20 mouse cellular contexts compared by ENCODE assay signal in genomic region chr7:6415442-6415787, GRCm38 (mm10). TPM values are rescaled to one million over a fixed set of nuclear protein-coding genes. Genes with fewer than 3 reads are reported as not detected.
DNase-seq lines count a peak whose midpoint lies in the region; ATAC-seq and TF ChIP-seq lines count a peak whose summit lies in the region.
"Had no signal": no experiment of that assay in that cellular context is flagged by ENCODE, and none has a peak within 500 bp of the region (broad histone marks: within the 10 kb centered on the region; RNA-seq: fewer than 3 reads in every experiment).

No protein-coding gene starts in this region.

- peak overlapping the region; percentile 71 for H3K27ac ChIP-seq in layer of hippocampus, adult 2 months
- H3K27ac ChIP-seq in forebrain, postnatal 0 days (ENCODE audit: low read depth, low read length) = no peak overlapping the region
- H3K27ac ChIP-seq in midbrain, embryonic 11.5 days (ENCODE audit: low read depth, low read length) = no peak overlapping the region
- peak overlapping the region; percentile 28; the same call in 1 of the 2 replicates for H3K27ac ChIP-seq in neural tube, embryonic 15.5 days (replicated peaks)
- H3K27ac ChIP-seq: intestine, embryonic 15.5 days; limb, embryonic 15.5 days; lung, embryonic 15.5 days had no signal

- TF ChIP-seq CTCF in layer of hippocampus, adult 2 months (conservative IDR thresholded peaks at IDR 0.05) = no peak
- TF ChIP-seq CTCF in forebrain, postnatal 0 days (IDR thresholded peaks at IDR 0.05; ENCODE audit: low read depth) = no peak

- peak overlapping the region; percentile 54 for H3K9ac ChIP-seq in forebrain, postnatal 0 days
- no peak overlapping the region for H3K9ac ChIP-seq in midbrain, embryonic 11.5 days (ENCODE audit: low read length)
- peak overlapping the region; percentile 49 for H3K9ac ChIP-seq in neural tube, embryonic 15.5 days (replicated peaks)
- H3K9ac ChIP-seq: intestine, embryonic 15.5 days; limb, embryonic 15.5 days; lung, embryonic 15.5 days had no signal

- DNase-seq in layer of hippocampus, adult 2 months (ENCODE audit: low spot score in 2 of 2) = no peak
- DNase-seq in layer of hippocampus, adult 11-12 months (ENCODE audit: low spot score) = no peak
- no peak for DNase-seq in forebrain, postnatal 0 days
- DNase-seq in midbrain, embryonic 11.5 days (ENCODE audit: low spot score, missing footprints) = no peak
- no peak for DNase-seq in gastrocnemius, postnatal 36 days
- DNase-seq in adrenal gland, postnatal 25 days = no peak
- DNase-seq: adrenal gland, postnatal 14 days; B cell, adult 2 months; kidney, postnatal 25 days had no signal

- H3K27me3 ChIP-seq in forebrain, postnatal 0 days (ENCODE audit: insufficient read depth, low read length) = no peaks in the 10 kb centered on the region
- H3K27me3 ChIP-seq in midbrain, embryonic 11.5 days (ENCODE audit: control insufficient read depth, insufficient read depth, low read length) = no peaks in the 10 kb centered on the region
- no peaks in the 10 kb centered on the region for H3K27me3 ChIP-seq in neural tube, embryonic 15.5 days (replicated peaks)
- H3K27me3 ChIP-seq: intestine, embryonic 15.5 days; limb, embryonic 15.5 days; lung, embryonic 15.5 days had no signal

- H3K4me3 ChIP-seq in layer of hippocampus, adult 2 months = peak overlapping the region; percentile 58
- H3K4me3 ChIP-seq in forebrain, postnatal 0 days (ENCODE audit: low read depth, low read length) = peak overlapping the region; percentile 42
- H3K4me3 ChIP-seq in midbrain, embryonic 11.5 days (ENCODE audit: low read depth, low read length) = no peak overlapping the region
- peak overlapping the region; percentile 44 for H3K4me3 ChIP-seq in neural tube, embryonic 15.5 days (replicated peaks)
- H3K4me3 ChIP-seq: intestine, embryonic 15.5 days; limb, embryonic 15.5 days; lung, embryonic 15.5 days; megakaryocyte, embryonic 14.5 days had no signal

- no peaks in the 10 kb centered on the region for H3K36me3 ChIP-seq in forebrain, postnatal 0 days (ENCODE audit: insufficient read depth)
- H3K36me3 ChIP-seq in midbrain, embryonic 11.5 days (ENCODE audit: control insufficient read depth, insufficient read depth, low read length) = no peaks in the 10 kb centered on the region
- no peaks in the 10 kb centered on the region for H3K36me3 ChIP-seq in neural tube, embryonic 15.5 days
- H3K36me3 ChIP-seq: intestine, embryonic 15.5 days; limb, embryonic 15.5 days; lung, embryonic 15.5 days had no signal

- 12% methylated on average over 8 of the region's 8 CpGs for WGBS in forebrain, postnatal 0 days
- WGBS in midbrain, embryonic 11.5 days = 15% methylated on average over 8 of the region's 8 CpGs
- WGBS in neural tube, embryonic 15.5 days = 7% methylated on average over 8 of the region's 8 CpGs

- no peaks in the 10 kb centered on the region for H3K9me3 ChIP-seq in forebrain, postnatal 0 days (ENCODE audit: low read length)
- no peaks in the 10 kb centered on the region; the same call in 1 of the 2 replicates for H3K9me3 ChIP-seq in midbrain, embryonic 11.5 days (ENCODE audit: control insufficient read depth, low read length)
- no peaks in the 10 kb centered on the region for H3K9me3 ChIP-seq in neural tube, embryonic 15.5 days (replicated peaks)
- H3K9me3 ChIP-seq: intestine, embryonic 15.5 days; limb, embryonic 15.5 days; lung, embryonic 15.5 days had no signal

- intact Hi-C loops in gastrocnemius, postnatal 36 days (cut with DNase I) = no loop called here

- H3K4me1 ChIP-seq in forebrain, postnatal 0 days (ENCODE audit: insufficient read depth) = no peaks in the 10 kb centered on the region
- H3K4me1 ChIP-seq in midbrain, embryonic 11.5 days (ENCODE audit: control insufficient read depth, insufficient read depth, low read length) = no peaks in the 10 kb centered on the region
- no peaks in the 10 kb centered on the region for H3K4me1 ChIP-seq in neural tube, embryonic 15.5 days
- H3K4me1 ChIP-seq: intestine, embryonic 15.5 days; limb, embryonic 15.5 days; lung, embryonic 15.5 days; megakaryocyte, embryonic 14.5 days had no signal

- ATAC-seq in forebrain, postnatal 0 days = peak; percentile 57; the same call in 1 of the 2 replicates
- ATAC-seq in midbrain, embryonic 11.5 days (ENCODE audit: low FRiP score) = 0 out of 2 replicates have a peak, but pooled peaks have one; percentile 45
- ATAC-seq in neural tube, embryonic 15.5 days (ENCODE audit: low FRiP score) = peak; percentile 74
- no peak for ATAC-seq in erythroblast, adult 5-6 weeks (replicated peaks; ENCODE audit: low FRiP score, poor library complexity, severe bottlenecking)
- ATAC-seq: intestine, embryonic 15.5 days had no signal

- peak overlapping the region; percentile 53 for H3K4me2 ChIP-seq in forebrain, postnatal 0 days (ENCODE audit: low read depth)
- H3K4me2 ChIP-seq in midbrain, embryonic 11.5 days = no peak overlapping the region
- H3K4me2 ChIP-seq in neural tube, embryonic 15.5 days = peak overlapping the region; percentile 59
- H3K4me2 ChIP-seq: intestine, embryonic 15.5 days; limb, embryonic 15.5 days; lung, embryonic 15.5 days had no signal

RNA-seq across cellular contexts. Expression of gene Gm20715, which starts 5.3 kb away (rescaled TPM):
- total RNA-seq in layer of hippocampus, adult 2 months (2021) = under 1 TPM; 0.25 to 0.54 TPM
- 0.24 and 0.54 TPM in 2 replicates for total RNA-seq in forebrain, postnatal 0 days (2014; rRNA removed)
- polyA plus RNA-seq in forebrain, postnatal 0 days (2015; fragmentation: Nextera tagmentation; extraction: Ambion mirVana) = not detected in 2 replicates
- polyA plus RNA-seq in midbrain, embryonic 11.5 days (2014; fragmentation: Nextera tagmentation; extraction: Ambion mirVana) = not detected in 2 replicates
- 0.15 TPM in 1 of 2 replicates, not detected in the other for polyA plus RNA-seq in neural tube, embryonic 15.5 days (2015; fragmentation: Nextera tagmentation; extraction: Ambion mirVana)
- not detected for total RNA-seq in gastrocnemius, postnatal 36 days (2021)
- not detected in 2 replicates for total RNA-seq in erythroblast, adult 5-6 weeks (2015; ENCODE audit: low replicate concordance)
- total RNA-seq in erythroblast, adult 5-6 weeks (2017; ENCODE audit: low replicate concordance) = not detected in 2 replicates
- 0.09 TPM in 1 of 2 replicates, not detected in the other for total RNA-seq in adrenal gland, postnatal 25 days (2021)
- total RNA-seq: adrenal gland, postnatal 14 days; neutrophil, adult 5-6 weeks had no signal
- polyA plus RNA-seq: embryonic facial prominence, embryonic 14.5 days; heart, embryonic 16.5 days; intestine, embryonic 15.5 days; limb, embryonic 15.5 days had no signal

RNA-seq across cellular contexts. Expression of gene Smim17, which starts 16.9 kb away (rescaled TPM):
- 10 to 100 TPM; 19.7 to 24.1 TPM for total RNA-seq in layer of hippocampus, adult 2 months (2021)
- 15.4 and 17.5 TPM in 2 replicates for total RNA-seq in forebrain, postnatal 0 days (2014; rRNA removed)
- 3.7 and 3.9 TPM in 2 replicates for polyA plus RNA-seq in forebrain, postnatal 0 days (2015; fragmentation: Nextera tagmentation; extraction: Ambion mirVana)
- polyA plus RNA-seq in midbrain, embryonic 11.5 days (2014; fragmentation: Nextera tagmentation; extraction: Ambion mirVana) = 0.67 and 0.95 TPM in 2 replicates
- polyA plus RNA-seq in neural tube, embryonic 15.5 days (2015; fragmentation: Nextera tagmentation; extraction: Ambion mirVana) = 7.8 and 9.5 TPM in 2 replicates
- under 1 TPM in 1 of 2 experiments, not detected in 1; 0.32 TPM for total RNA-seq in gastrocnemius, postnatal 36 days (2021)
- not detected in 2 replicates for total RNA-seq in erythroblast, adult 5-6 weeks (2015; ENCODE audit: low replicate concordance)
- total RNA-seq in erythroblast, adult 5-6 weeks (2017; ENCODE audit: low replicate concordance) = not detected in 2 replicates
- total RNA-seq in adrenal gland, postnatal 25 days (2021) = not detected in 2 replicates
- total RNA-seq: granulocyte monocyte progenitor cell, adult 5-6 weeks; neutrophil, adult 5-6 weeks had no signal
- polyA plus RNA-seq: lung, embryonic 15.5 days had no signal

RNA-seq across cellular contexts. Expression of gene Olfr1344, which starts 23.1 kb away (rescaled TPM):
- total RNA-seq in layer of hippocampus, adult 2 months (2021) = 1 to 10 TPM; 1.2 to 2.0 TPM
- 0.23 TPM in 1 of 2 replicates, not detected in the other for total RNA-seq in forebrain, postnatal 0 days (2014; rRNA removed)
- 0.07 and 0.09 TPM in 2 replicates for polyA plus RNA-seq in forebrain, postnatal 0 days (2015; fragmentation: Nextera tagmentation; extraction: Ambion mirVana)
- not detected in 2 replicates for polyA plus RNA-seq in midbrain, embryonic 11.5 days (2014; fragmentation: Nextera tagmentation; extraction: Ambion mirVana)
- 0.05 and 0.10 TPM in 2 replicates for polyA plus RNA-seq in neural tube, embryonic 15.5 days (2015; fragmentation: Nextera tagmentation; extraction: Ambion mirVana)
- total RNA-seq in gastrocnemius, postnatal 36 days (2021) = not detected
- total RNA-seq in erythroblast, adult 5-6 weeks (2015; ENCODE audit: low replicate concordance) = not detected in 2 replicates
- not detected in 2 replicates for total RNA-seq in erythroblast, adult 5-6 weeks (2017; ENCODE audit: low replicate concordance)
- total RNA-seq in adrenal gland, postnatal 25 days (2021) = not detected in 2 replicates
- total RNA-seq: adrenal gland, postnatal 14 days; ES-E14; granulocyte monocyte progenitor cell, adult 5-6 weeks; neutrophil, adult 5-6 weeks had no signal
- polyA plus RNA-seq: embryonic facial prominence, embryonic 14.5 days; heart, embryonic 16.5 days; intestine, embryonic 15.5 days; limb, embryonic 15.5 days; lung, embryonic 15.5 days had no signal

RNA-seq across cellular contexts. Expression of gene Zfp28, which starts 32.3 kb away (rescaled TPM):
- 1 to 10 TPM; 6.7 to 9.6 TPM for total RNA-seq in layer of hippocampus, adult 2 months (2021)
- 15.4 and 27.4 TPM in 2 replicates for total RNA-seq in forebrain, postnatal 0 days (2014; rRNA removed)
- polyA plus RNA-seq in forebrain, postnatal 0 days (2015; fragmentation: Nextera tagmentation; extraction: Ambion mirVana) = 19.8 and 20.7 TPM in 2 replicates
- 12.6 and 13.2 TPM in 2 replicates for polyA plus RNA-seq in midbrain, embryonic 11.5 days (2014; fragmentation: Nextera tagmentation; extraction: Ambion mirVana)
- polyA plus RNA-seq in neural tube, embryonic 15.5 days (2015; fragmentation: Nextera tagmentation; extraction: Ambion mirVana) = 13.2 and 13.8 TPM in 2 replicates
- total RNA-seq in gastrocnemius, postnatal 36 days (2021) = 1 to 10 TPM in 1 of 2 experiments, under 1 TPM in 1; 0.77 to 1.2 TPM
- not detected in 2 replicates for total RNA-seq in erythroblast, adult 5-6 weeks (2015; ENCODE audit: low replicate concordance)
- 9.6 TPM in 1 of 2 replicates, not detected in the other for total RNA-seq in erythroblast, adult 5-6 weeks (2017; ENCODE audit: low replicate concordance)
- total RNA-seq in adrenal gland, postnatal 25 days (2021) = 3.9 and 4.6 TPM in 2 replicates

RNA-seq across cellular contexts. Expression of gene Olfr1336, which starts 40.6 kb away (rescaled TPM):
- total RNA-seq in layer of hippocampus, adult 2 months (2021) = under 1 TPM in 1 of 2 experiments, not detected in 1; 0.08 TPM
- total RNA-seq in forebrain, postnatal 0 days (2014; rRNA removed) = not detected in 2 replicates
- not detected in 2 replicates for polyA plus RNA-seq in forebrain, postnatal 0 days (2015; fragmentation: Nextera tagmentation; extraction: Ambion mirVana)
- polyA plus RNA-seq in midbrain, embryonic 11.5 days (2014; fragmentation: Nextera tagmentation; extraction: Ambion mirVana) = not detected in 2 replicates
- polyA plus RNA-seq in neural tube, embryonic 15.5 days (2015; fragmentation: Nextera tagmentation; extraction: Ambion mirVana) = 0.03 TPM in 1 of 2 replicates, not detected in the other
- total RNA-seq in gastrocnemius, postnatal 36 days (2021) = not detected
- total RNA-seq in erythroblast, adult 5-6 weeks (2015; ENCODE audit: low replicate concordance) = not detected in 2 replicates
- not detected in 2 replicates for total RNA-seq in erythroblast, adult 5-6 weeks (2017; ENCODE audit: low replicate concordance)
- total RNA-seq in adrenal gland, postnatal 25 days (2021) = not detected in 2 replicates
- total RNA-seq: adrenal gland, postnatal 14 days; ES-E14; granulocyte monocyte progenitor cell, adult 5-6 weeks; neutrophil, adult 5-6 weeks had no signal
- polyA plus RNA-seq: heart, embryonic 16.5 days; intestine, embryonic 15.5 days; limb, embryonic 15.5 days; lung, embryonic 15.5 days had no signal

Comparison
In these comparisons a context has a peak if more than half of its experiments do, and no peak if none do; other contexts are left out.
1. H3K27ac ChIP-seq: peak in layer of hippocampus, adult 2 months (single experiment) and neural tube, embryonic 15.5 days (single experiment); none in forebrain, postnatal 0 days (single experiment) and midbrain, embryonic 11.5 days (single experiment).
2. RNA of gene Smim17, which starts 16.9 kb away (total RNA-seq): 19.7 to 24.1 TPM in layer of hippocampus, adult 2 months and 15.4 to 17.5 TPM in forebrain, postnatal 0 days; 0.32 TPM in gastrocnemius, postnatal 36 days, not detected in adrenal gland, postnatal 25 days and not detected in erythroblast, adult 5-6 weeks; every median in the first group is over 10 times any median in the second.